Mouse (Mus musculus): ENCODE measurements around the gene Bpgm.

DNA sequence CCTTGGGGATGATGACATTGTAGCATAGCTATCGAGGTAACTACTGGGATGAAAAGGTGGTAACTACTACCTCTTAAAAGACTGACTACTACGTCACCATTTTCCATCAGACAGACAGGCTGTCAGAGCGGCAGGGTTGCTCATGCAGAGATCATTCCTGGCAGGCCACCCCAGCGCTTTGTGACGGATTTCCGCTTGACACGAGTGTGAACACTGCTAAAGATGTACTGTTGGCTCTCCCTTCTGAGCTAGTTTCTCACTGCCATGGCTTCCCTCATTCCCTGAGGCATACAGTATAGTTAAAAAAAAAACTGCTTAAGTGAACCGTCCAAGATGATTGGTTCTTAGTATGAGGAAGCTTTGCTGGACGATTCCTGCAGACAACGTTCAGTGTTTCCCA lies 69.3 kb downstream of the Bpgm start:
- TF ChIP-seq MAX (IDR thresholded peaks at IDR 0.05; ENCODE audit: low read depth) (no peak), POLR2A (IDR thresholded peaks at IDR 0.05; ENCODE audit: insufficient read length, low read depth) (no peak), MYOD1 (IDR thresholded peaks at IDR 0.05; ENCODE audit: control insufficient read depth in 1 of 3, insufficient read length in 2 of 3, low read depth in 2 of 3) (no peak), E2F4 (IDR thresholded peaks at IDR 0.05; ENCODE audit: insufficient read depth) (no peak), SRF (IDR thresholded peaks at IDR 0.05; ENCODE audit: control insufficient read depth, insufficient read length, low read depth) (no peak), USF1 (IDR thresholded peaks at IDR 0.05; ENCODE audit: low read depth) (no peak), CEBPB (IDR thresholded peaks at IDR 0.05; ENCODE audit: insufficient read depth, poor library complexity, severe bottlenecking) (no peak), MYOG (IDR thresholded peaks at IDR 0.05; ENCODE audit: control insufficient read depth in 1 of 3, insufficient read depth in 1 of 3, insufficient read length in 2 of 3, low read depth in 2 of 3) (no peak), TCF3 (IDR thresholded peaks at IDR 0.05; ENCODE audit: insufficient read length, low read depth) (no peak)

Data from myocyte (in vitro differentiated cells).